Mouse (Mus musculus) erythroblast, embryonic 14.5 days (primary cell): ENCODE measurements around the gene Hivep3.

ENCODE experiments used
- GATA1 ChIP-seq: IDR thresholded peaks from 2 replicates; pipeline ENCODE4 v1.6.1; 2012; ENCODE audit warnings: low read length, inconsistent platforms, mixed read lengths
- TAL1 ChIP-seq: IDR thresholded peaks from 3 replicates; pipeline ENCODE4 v1.6.1; 2012; ENCODE audit warnings: low read length, inconsistent platforms, mixed read lengths

DNA sequence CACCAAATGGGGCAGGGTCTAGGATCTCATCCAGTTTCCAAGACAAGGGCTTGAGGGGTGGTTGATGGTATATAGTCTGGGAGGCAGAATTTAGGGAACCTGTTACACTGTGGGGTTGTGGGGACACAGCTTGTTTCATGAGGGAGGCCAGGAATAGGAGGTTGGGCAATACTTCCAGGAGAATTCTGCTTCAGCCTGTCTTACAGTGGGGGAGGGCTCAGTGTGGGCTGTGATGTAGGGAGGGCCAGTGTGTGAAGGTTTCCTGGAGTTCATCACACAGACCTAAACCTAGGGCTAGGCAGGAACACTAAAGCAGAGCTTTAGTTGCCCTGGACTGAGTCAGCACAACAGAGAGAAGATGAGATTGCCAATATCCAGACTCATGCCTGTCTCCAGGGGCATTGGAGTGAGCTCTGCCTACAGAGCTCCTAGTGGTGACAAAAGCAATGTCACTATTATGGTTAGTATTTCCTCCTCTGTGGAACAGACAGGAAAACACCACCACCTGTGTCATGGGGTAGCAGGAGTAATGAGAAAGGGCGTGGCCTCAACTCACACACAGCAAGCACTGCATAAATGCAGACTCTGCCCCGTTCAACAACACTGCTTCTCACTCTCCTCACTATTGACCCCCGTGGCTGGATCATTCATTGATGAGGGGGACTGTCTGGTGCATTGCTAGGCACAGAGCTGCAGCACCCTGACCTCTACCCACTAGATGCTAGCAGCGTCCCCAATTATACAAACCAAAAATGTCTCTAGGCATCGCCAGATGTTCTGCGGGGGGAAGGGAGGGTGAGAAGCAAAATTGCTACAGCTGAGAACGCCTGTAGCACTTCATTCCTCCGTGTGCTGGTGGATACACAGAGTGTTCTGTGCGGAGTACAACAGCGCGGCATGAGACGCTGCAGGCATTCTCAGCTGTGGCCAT lies 213.9 kb downstream of the Hivep3 start:
- no peak for TF ChIP-seq GATA1
- no peak for TF ChIP-seq TAL1
